Mouse (Mus musculus): Measurements from ENCODE around the gene Kcnh4. TPM values are rescaled to one million over a fixed set of nuclear protein-coding genes. Genes with fewer than 3 reads are reported as not detected.
A peak's percentile ranks its signal among the peaks of the same experiment; 100 is the strongest.

Kcnh4 gene
- total and polyA plus RNA-seq, 2 experiments from 2014 or later: not detected

GRCm38 (mm10) chr11:100748620-100749019 lies 11.1 kb downstream of the Kcnh4 start:
- TF ChIP-seq EP300 (IDR thresholded peaks at IDR 0.05; ENCODE audit: low read depth) (no peak), CTCF (IDR thresholded peaks at IDR 0.05; ENCODE audit: low read depth) (no peak)
- 67% methylated on average over 4 of the region's 4 CpGs for WGBS
- DNase-seq (ENCODE audit: low spot score): no peak
- Histone ChIP-seq H3K27me3 (ENCODE audit: control insufficient read depth, insufficient read depth, low read length) (peaks cover 28% of the 10 kb centered on the region), H3K36me3 (replicated peaks; ENCODE audit: control insufficient read depth, insufficient read depth, low read length) (no peaks in the 10 kb centered on the region), H3K9me3 (replicated peaks; ENCODE audit: control insufficient read depth, low read length) (no peaks in the 10 kb centered on the region), H3K4me1 (ENCODE audit: control insufficient read depth, insufficient read depth) (no peaks in the 10 kb centered on the region), H3K4me2 (ENCODE audit: low read depth, low read length) (no peak overlapping the region), H3K9ac (replicated peaks; ENCODE audit: low read depth, low read length) (no peak overlapping the region), H3K4me3 (ENCODE audit: low read depth, low read length) (no peak overlapping the region), H3K27ac (ENCODE audit: low read depth) (no peak overlapping the region)
- no peak for ATAC-seq (ENCODE audit: insufficient read depth, low read depth)

GRCm38 (mm10) chr11:100747114-100747513 lies 12.6 kb downstream of the Kcnh4 start:
- H3K9me3 ChIP-seq (replicated peaks; ENCODE audit: control insufficient read depth, low read length): no peaks in the 10 kb centered on the region
- TF ChIP-seq CTCF (IDR thresholded peaks at IDR 0.05; ENCODE audit: low read depth) (no peak), EP300 (IDR thresholded peaks at IDR 0.05; ENCODE audit: low read depth) (no peak)

GRCm38 (mm10) chr11:100746546-100746945 lies 13.2 kb downstream of the Kcnh4 start:
- Histone ChIP-seq H3K27ac (ENCODE audit: low read depth) (no peak overlapping the region), H3K36me3 (replicated peaks; ENCODE audit: control insufficient read depth, insufficient read depth, low read length) (no peaks in the 10 kb centered on the region), H3K9me3 (replicated peaks; ENCODE audit: control insufficient read depth, low read length) (no peaks in the 10 kb centered on the region), H3K9ac (replicated peaks; ENCODE audit: low read depth, low read length) (no peak overlapping the region), H3K4me3 (ENCODE audit: low read depth, low read length) (no peak overlapping the region), H3K4me1 (ENCODE audit: control insufficient read depth, insufficient read depth) (no peaks in the 10 kb centered on the region), H3K4me2 (ENCODE audit: low read depth, low read length) (no peak overlapping the region), H3K27me3 (ENCODE audit: control insufficient read depth, insufficient read depth, low read length) (peaks cover 28% of the 10 kb centered on the region)
- ATAC-seq (ENCODE audit: insufficient read depth, low read depth) (no peak), DNase-seq (ENCODE audit: low spot score) (no peak)
- no peak for TF ChIP-seq EP300 (IDR thresholded peaks at IDR 0.05; ENCODE audit: low read depth)
- no peak for TF ChIP-seq CTCF (IDR thresholded peaks at IDR 0.05; ENCODE audit: low read depth)
- 65% methylated on average over 10 of the region's 10 CpGs for WGBS

More at GRCm38 (mm10) chr11:100747114-100747513, 12.6 kb downstream of the Kcnh4 start:
- Histone ChIP-seq H3K36me3 (replicated peaks; ENCODE audit: control insufficient read depth, insufficient read depth, low read length) (no peaks in the 10 kb centered on the region), H3K27ac (ENCODE audit: low read depth) (no peak overlapping the region), H3K4me3 (ENCODE audit: low read depth, low read length) (no peak overlapping the region), H3K4me1 (ENCODE audit: control insufficient read depth, insufficient read depth) (no peaks in the 10 kb centered on the region), H3K4me2 (ENCODE audit: low read depth, low read length) (no peak overlapping the region), H3K27me3 (ENCODE audit: control insufficient read depth, insufficient read depth, low read length) (peaks cover 28% of the 10 kb centered on the region), H3K9ac (replicated peaks; ENCODE audit: low read depth, low read length) (no peak overlapping the region)
- DNase-seq (ENCODE audit: low spot score) (no peak), ATAC-seq (ENCODE audit: insufficient read depth, low read depth) (no peak)
- WGBS: 65% methylated on average over 5 of the region's 5 CpGs

DNA sequence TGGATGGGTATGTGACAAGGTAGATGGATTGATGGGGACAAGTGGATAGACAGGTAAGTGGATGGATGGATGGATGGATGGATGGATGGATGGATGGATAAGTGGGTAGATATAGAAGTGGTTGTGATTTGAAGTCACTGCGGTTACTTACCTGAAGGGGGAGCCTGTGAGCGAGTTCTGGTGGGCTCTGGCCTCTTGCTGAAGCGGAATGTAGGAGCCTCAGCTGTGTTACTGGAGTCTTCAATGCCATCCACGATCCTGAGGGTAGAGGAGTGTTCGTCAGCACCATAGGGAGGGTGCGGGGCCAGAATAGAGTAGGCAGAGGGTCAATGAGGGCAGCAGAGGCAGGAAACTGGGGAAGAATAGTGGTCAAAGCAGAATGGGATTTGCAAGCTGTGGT lies 14.7 kb downstream of the Kcnh4 start:
- WGBS: 11% methylated on average over 6 of the region's 6 CpGs
- no peak overlapping the region for H3K4me3 ChIP-seq (ENCODE audit: low read depth, low read length)
- H3K4me1 ChIP-seq (ENCODE audit: control insufficient read depth, insufficient read depth): no peaks in the 10 kb centered on the region
- H3K36me3 ChIP-seq (replicated peaks; ENCODE audit: control insufficient read depth, insufficient read depth, low read length): no peaks in the 10 kb centered on the region
- DNase-seq (ENCODE audit: low spot score): no peak
- H3K4me2 ChIP-seq (ENCODE audit: low read depth, low read length): no peak overlapping the region
- peak; percentile 27; the same call in 1 of the 2 replicates for ATAC-seq (ENCODE audit: insufficient read depth, low read depth)
- peaks cover 24% of the 10 kb centered on the region for H3K27me3 ChIP-seq (ENCODE audit: control insufficient read depth, insufficient read depth, low read length)
- TF ChIP-seq EP300 (IDR thresholded peaks at IDR 0.05; ENCODE audit: low read depth) (no peak), CTCF (IDR thresholded peaks at IDR 0.05; ENCODE audit: low read depth) (peak; percentile 60)
- no peaks in the 10 kb centered on the region for H3K9me3 ChIP-seq (replicated peaks; ENCODE audit: control insufficient read depth, low read length)
- no peak overlapping the region for H3K9ac ChIP-seq (replicated peaks; ENCODE audit: low read depth, low read length)
- H3K27ac ChIP-seq (ENCODE audit: low read depth): no peak overlapping the region

- Histone ChIP-seq H3K27me3 (ENCODE audit: control insufficient read depth, insufficient read depth, low read length) (0 out of 2 replicates have a peak, but pooled peaks cover 4% of the 10 kb centered on the region), H3K9ac (replicated peaks; ENCODE audit: low read depth, low read length) (no peak overlapping the region), H3K4me2 (ENCODE audit: low read depth, low read length) (no peak overlapping the region), H3K9me3 (replicated peaks; ENCODE audit: control insufficient read depth, low read length) (no peaks in the 10 kb centered on the region), H3K4me3 (ENCODE audit: low read depth, low read length) (no peak overlapping the region), H3K4me1 (ENCODE audit: control insufficient read depth, insufficient read depth) (peaks cover 11% of the 10 kb centered on the region), H3K36me3 (replicated peaks; ENCODE audit: control insufficient read depth, insufficient read depth, low read length) (no peaks in the 10 kb centered on the region), H3K27ac (ENCODE audit: low read depth) (no peak overlapping the region)
- TF ChIP-seq CTCF (IDR thresholded peaks at IDR 0.05; ENCODE audit: low read depth) (no peak), EP300 (IDR thresholded peaks at IDR 0.05; ENCODE audit: low read depth) (no peak)
- DNase-seq (ENCODE audit: low spot score) (no peak), ATAC-seq (ENCODE audit: insufficient read depth, low read depth) (no peak)
- 56% methylated on average over 6 of the region's 6 CpGs for WGBS
Measured at GRCm38 (mm10) chr11:100741348-100741747, 18.4 kb downstream of the Kcnh4 start.

DNA sequence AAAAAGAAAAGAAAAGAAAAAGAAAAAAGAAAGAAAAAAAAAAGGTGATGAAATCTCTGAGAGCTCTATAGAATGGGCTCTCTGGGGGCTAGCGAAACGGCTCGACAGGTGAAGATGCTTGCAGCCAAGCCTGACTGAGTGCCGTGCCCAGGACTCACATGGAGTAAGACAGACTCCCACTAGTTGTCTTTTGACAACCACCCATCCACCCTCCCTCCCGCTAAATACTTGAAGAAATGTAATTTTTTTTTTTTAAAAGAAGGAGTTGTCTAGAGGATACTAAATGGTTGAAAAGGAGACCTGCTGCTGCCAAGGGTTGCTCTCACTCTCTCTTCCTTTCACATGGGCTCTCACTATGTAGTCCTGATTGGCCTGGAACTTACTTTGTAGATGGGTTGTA lies 21.0 kb downstream of the Kcnh4 start:
- H3K27me3 ChIP-seq (ENCODE audit: control insufficient read depth, insufficient read depth, low read length): no peaks in the 10 kb centered on the region
- ATAC-seq (ENCODE audit: insufficient read depth, low read depth) (no peak), DNase-seq (ENCODE audit: low spot score) (no peak)
- no peaks in the 10 kb centered on the region for H3K9me3 ChIP-seq (replicated peaks; ENCODE audit: control insufficient read depth, low read length)
- peaks cover 1% of the 10 kb centered on the region; the same call in 1 of the 2 replicates for H3K36me3 ChIP-seq (replicated peaks; ENCODE audit: control insufficient read depth, insufficient read depth, low read length)
- H3K4me1 ChIP-seq (ENCODE audit: control insufficient read depth, insufficient read depth): peaks cover 21% of the 10 kb centered on the region
- peak overlapping the region; percentile 64 for H3K4me2 ChIP-seq (ENCODE audit: low read depth, low read length)
- TF ChIP-seq CTCF (IDR thresholded peaks at IDR 0.05; ENCODE audit: low read depth) (no peak), EP300 (IDR thresholded peaks at IDR 0.05; ENCODE audit: low read depth) (no peak)
- H3K27ac ChIP-seq (ENCODE audit: low read depth): no peak overlapping the region
- H3K9ac ChIP-seq (replicated peaks; ENCODE audit: low read depth, low read length): peak overlapping the region; percentile 46; the same call in 1 of the 2 replicates
- H3K4me3 ChIP-seq (ENCODE audit: low read depth, low read length): peak overlapping the region; percentile 82
- WGBS: 18% methylated on average over 5 of the region's 5 CpGs

Data from heart, postnatal 0 days (tissue).